Mouse (Mus musculus) left cerebral cortex, postnatal 25 days (tissue): ENCODE data around the gene Jade1. TPM values are rescaled to one million over a fixed set of nuclear protein-coding genes. Genes with fewer than 3 reads are reported as not detected.

Experiments used
- DNase-seq, 2 experiments: peaks; one replicate each; pipeline ENCODE4 v3.0.0; 2022; ENCODE audit warnings: low spot score in 2 of 2, mixed read lengths in 1 of 2
- intact Hi-C: fragments of 180-260 bp; cut with DNase I; formaldehyde crosslinking; loops from one replicate; pipeline ENCODE4 v1.15.1; 2025
- total RNA-seq, 2 experiments: library from RNA; stranded (reverse); gene quantifications; 2 replicates each; pipeline ENCODE4 v1.2.3; 2021

Gene Jade1
- total RNA-seq, 2 experiments from 2014 or later = 36.8 to 42.5 TPM

- intact Hi-C loops = no loop called here
- no peak for DNase-seq
Measured at GRCm38 (mm10) chr3:41547289-41547688, 8.2 kb upstream of the Jade1 start.

GRCm38 (mm10) chr3:41548238-41548637 lies 7.3 kb upstream of the Jade1 start:
- no peak for DNase-seq
- intact Hi-C loops = no loop called here

- intact Hi-C loops = no loop called here
- DNase-seq = no peak
Measured at GRCm38 (mm10) chr3:41551671-41552070, 3.9 kb upstream of the Jade1 start.

- DNase-seq = no peak
Measured at GRCm38 (mm10) chr3:41552777-41553548, 2.6 kb upstream of the Jade1 start.

GRCm38 (mm10) chr3:41553681-41554080 lies 1.9 kb upstream of the Jade1 start:
- DNase-seq = no peak
- intact Hi-C loops = no loop called here

More at GRCm38 (mm10) chr3:41552777-41553548, 2.6 kb upstream of the Jade1 start:
- intact Hi-C loops = no loop called here

- intact Hi-C loops = no loop called here
- no peak for DNase-seq
Measured at GRCm38 (mm10) chr3:41554480-41555475, 753 bp upstream of the Jade1 start.

GRCm38 (mm10) chr3:41556451-41557266 lies 1.1 kb downstream of the Jade1 start:
- no peak for DNase-seq
- intact Hi-C loops = no loop called here

- DNase-seq = no peak
- intact Hi-C loops = no loop called here
Measured at GRCm38 (mm10) chr3:41557267-41557995, 1.9 kb downstream of the Jade1 start.

GRCm38 (mm10) chr3:41560489-41560888 lies 5.0 kb downstream of the Jade1 start:
- intact Hi-C loops = loop anchor here (5.0 kb wide), 1 partner anchor 83 kb away; no protein-coding TSS in a partner anchor
- DNase-seq = no peak

GRCm38 (mm10) chr3:41561787-41562186 lies 6.3 kb downstream of the Jade1 start:
- DNase-seq = no peak
- intact Hi-C loops = loop anchor here (5.0 kb wide), 1 partner anchor 84 kb away; no protein-coding TSS in a partner anchor

GRCm38 (mm10) chr3:41563211-41563931 lies 7.8 kb downstream of the Jade1 start:
- DNase-seq = peak; percentile 71 to 77
- intact Hi-C loops = loop anchor here (1.0 to 5.0 kb wide), 2 partner anchors 86 to 381 kb away; no protein-coding TSS in a partner anchor

GRCm38 (mm10) chr3:41563997-41564396 lies 8.5 kb downstream of the Jade1 start:
- DNase-seq = peak; percentile 25 to 45

GRCm38 (mm10) chr3:41564471-41565213 lies 9.1 kb downstream of the Jade1 start:
- intact Hi-C loops = loop anchor here (2.0 to 5.0 kb wide), 5 partner anchors 28 to 482 kb away; partner anchors contain the start of genes D3Ertd751e, Pgrmc2 and Sclt1

More at GRCm38 (mm10) chr3:41563997-41564396, 8.5 kb downstream of the Jade1 start:
- intact Hi-C loops = loop anchor here (1.0 to 5.0 kb wide), 6 partner anchors 29 to 481 kb away; partner anchors contain the start of genes D3Ertd751e, Pgrmc2 and Sclt1

GRCm38 (mm10) chr3:41565410-41565823 lies 9.9 kb downstream of the Jade1 start:
- intact Hi-C loops = loop anchor here (2.0 kb wide), 4 partner anchors 27 to 483 kb away; partner anchors contain the start of genes D3Ertd751e, Pgrmc2 and Sclt1
- DNase-seq = peak; percentile 88 to 91

More at GRCm38 (mm10) chr3:41564471-41565213, 9.1 kb downstream of the Jade1 start:
- peak; percentile 71 to 80 for DNase-seq

GRCm38 (mm10) chr3:41565955-41566354 lies 10.4 kb downstream of the Jade1 start:
- intact Hi-C loops = loop anchor here (2.0 kb wide), 4 partner anchors 27 to 483 kb away; partner anchors contain the start of genes D3Ertd751e, Pgrmc2 and Sclt1
- peak; percentile 78 to 79 for DNase-seq

- DNase-seq = no peak
- intact Hi-C loops = no loop called here
Measured at GRCm38 (mm10) chr3:41569943-41570342, 14.4 kb downstream of the Jade1 start.

- intact Hi-C loops = no loop called here
- DNase-seq = no peak
Measured at GRCm38 (mm10) chr3:41572131-41572530, 16.6 kb downstream of the Jade1 start.
